Mouse (Mus musculus) gonadal fat pad, adult 2 months (tissue): ENCODE data around the gene Nr4a1. TPM values are rescaled to one million over a fixed set of nuclear protein-coding genes. Genes with fewer than 3 reads are reported as not detected.

ENCODE experiments used
- DNase-seq: peaks from one replicate; pipeline ENCODE4 v3.0.0-alpha.2; 2012; ENCODE audit warnings: low read depth
- polyA plus RNA-seq: library from polyadenylated mRNA; depleted of rRNA; stranded (reverse); fragments of >200 nt; gene quantifications from 2 replicates; pipeline ENCODE4 v1.2.3, GENCODE M21; 2012

Nr4a1 gene
- polyA plus RNA-seq, 1 experiment, result 18.2 TPM

- DNase-seq, result no peak
Observed at GRCm38 (mm10) chr15:101233183-101233582, 20.9 kb upstream of the Nr4a1 start.

- DNase-seq, result no peak
Observed at GRCm38 (mm10) chr15:101233641-101234275, 20.3 kb upstream of the Nr4a1 start.

GRCm38 (mm10) chr15:101234611-101235341 lies 19.3 kb upstream of the Nr4a1 start:
- no peak for DNase-seq

- no peak for DNase-seq
Observed at GRCm38 (mm10) chr15:101235342-101235698, 18.7 kb upstream of the Nr4a1 start.

- no peak for DNase-seq
Observed at GRCm38 (mm10) chr15:101235728-101236327, 18.2 kb upstream of the Nr4a1 start.

- no peak for DNase-seq
Observed at GRCm38 (mm10) chr15:101236878-101237277, 17.2 kb upstream of the Nr4a1 start.

- no peak for DNase-seq
Observed at GRCm38 (mm10) chr15:101238885-101239511, 15.1 kb upstream of the Nr4a1 start.

- DNase-seq, result no peak
Observed at GRCm38 (mm10) chr15:101239821-101240220, 14.2 kb upstream of the Nr4a1 start.

- no peak for DNase-seq
Observed at GRCm38 (mm10) chr15:101240799-101241204, 13.3 kb upstream of the Nr4a1 start.

- no peak for DNase-seq
Observed at GRCm38 (mm10) chr15:101241236-101241635, 12.8 kb upstream of the Nr4a1 start.

- DNase-seq, result no peak
Observed at GRCm38 (mm10) chr15:101241853-101242252, 12.2 kb upstream of the Nr4a1 start.

- DNase-seq, result no peak
Observed at GRCm38 (mm10) chr15:101242645-101243044, 11.4 kb upstream of the Nr4a1 start.

- DNase-seq, result no peak
Observed at GRCm38 (mm10) chr15:101244012-101244411, 10.1 kb upstream of the Nr4a1 start.

GRCm38 (mm10) chr15:101246231-101247154 lies 7.6 kb upstream of the Nr4a1 start:
- peak; percentile 67 for DNase-seq

- no peak for DNase-seq
Observed at GRCm38 (mm10) chr15:101247155-101247498, 6.9 kb upstream of the Nr4a1 start.

GRCm38 (mm10) chr15:101248029-101248710 lies 5.9 kb upstream of the Nr4a1 start:
- no peak for DNase-seq

GRCm38 (mm10) chr15:101250220-101250800 lies 3.8 kb upstream of the Nr4a1 start:
- no peak for DNase-seq

- DNase-seq, result no peak
Observed at GRCm38 (mm10) chr15:101251930-101252329, 2.1 kb upstream of the Nr4a1 start.

- no peak for DNase-seq
Observed at GRCm38 (mm10) chr15:101252614-101253013, 1.5 kb upstream of the Nr4a1 start.

- DNase-seq, result no peak
Observed at GRCm38 (mm10) chr15:101253563-101253885, 545 bp upstream of the Nr4a1 start.
